Mouse (Mus musculus) midbrain, embryonic 11.5 days (tissue): ENCODE measurements around the gene Rrp9. TPM values are rescaled to one million over a fixed set of nuclear protein-coding genes. Genes with fewer than 3 reads are reported as not detected.

Experiments
- ATAC-seq: fragments of 200-750 bp; cut with Nextera tagmentation; 2 replicates; pipeline ENCODE4 v1.8.0; 2017; ENCODE audit warnings: moderate TSS enrichment, moderate library complexity; ENCODE audit not compliant: low FRiP score
- DNase-seq: peaks from one replicate; pipeline ENCODE4 v3.0.0; 2015; ENCODE audit warnings: low spot score; ENCODE audit errors: missing footprints
- H3K27ac ChIP-seq: fragments of 300-500 bp; sonication (generic); 2 replicates; pipeline ENCODE4 v1.5.1; 2014; ENCODE audit warnings: low read depth, low read length
- H3K27me3 ChIP-seq: fragments of 300-500 bp; sonication (generic); 2 replicates; pipeline ENCODE4 v1.6.1; 2014; ENCODE audit warnings: mild to moderate bottlenecking, low read length, moderate library complexity, mixed read lengths; ENCODE audit not compliant: control insufficient read depth, insufficient read depth
- H3K36me3 ChIP-seq: fragments of 300-500 bp; sonication (generic); 2 replicates; pipeline ENCODE4 v1.6.1; 2014; ENCODE audit warnings: mild to moderate bottlenecking, low read length, moderate library complexity, mixed read lengths; ENCODE audit not compliant: control insufficient read depth, insufficient read depth
- H3K4me1 ChIP-seq: fragments of 300-500 bp; sonication (generic); 2 replicates; pipeline ENCODE4 v1.6.1; 2014; ENCODE audit warnings: low read length; ENCODE audit not compliant: control insufficient read depth, insufficient read depth
- H3K4me2 ChIP-seq: fragments of 300-500 bp; sonication (generic); 2 replicates; pipeline ENCODE4 v1.6.1; 2014; ENCODE audit warnings: mild to moderate bottlenecking, moderate library complexity
- H3K4me3 ChIP-seq: fragments of 300-500 bp; sonication (generic); 2 replicates; pipeline ENCODE4 v1.5.1; 2014; ENCODE audit warnings: low read depth, low read length
- H3K9ac ChIP-seq: fragments of 300-500 bp; sonication (generic); 2 replicates; pipeline ENCODE4 v1.6.1; 2014; ENCODE audit warnings: low read length
- H3K9me3 ChIP-seq: fragments of 300-500 bp; sonication (generic); 2 replicates; pipeline ENCODE4 v1.6.1; 2016; ENCODE audit warnings: low read length; ENCODE audit not compliant: control insufficient read depth
- WGBS: fragments of 180-500 bp; shearing (Covaris S2); extraction: QIAGEN DNeasy Blood & Tissue Kit; methylation state at CpG from one replicate; pipeline ENCODE4 v1.1.7; 2014; 5-methylcytosine and 5-hydroxymethylcytosine counted together
- polyA plus RNA-seq: library from polyadenylated mRNA; unstranded; fragments of >200 nt; fragmentation: Nextera tagmentation; extraction: Ambion mirVana; gene quantifications from 2 replicates; pipeline ENCODE4 v1.2.1, GENCODE M21; 2014

The Rrp9 gene
- 38.2 and 44.4 TPM in 2 replicates for polyA plus RNA-seq

GRCm38 (mm10) chr9:106475663-106476001, at the start of gene Rrp9:
Gene Rrp9 (plus strand): TSS chr9:106475963.
- ATAC-seq (no peak), DNase-seq (peak; percentile 66)
- Histone ChIP-seq H3K4me1 (peaks cover 29% of the 10 kb centered on the region), H3K4me2 (peak within 1 kb of the TSS; percentile 30; the same call in 1 of the 2 replicates), H3K4me3 (no peak within 1 kb of the TSS), H3K9me3 (no peaks in the 10 kb centered on the region), H3K36me3 (peaks cover under 1% of the 10 kb centered on the region; the same call in 1 of the 2 replicates), H3K27me3 (no peaks in the 10 kb centered on the region), H3K9ac (peak within 1 kb of the TSS; percentile 38), H3K27ac (no peak within 1 kb of the TSS)
- 82% methylated on average over 10 of the region's 10 CpGs for WGBS

DNA sequence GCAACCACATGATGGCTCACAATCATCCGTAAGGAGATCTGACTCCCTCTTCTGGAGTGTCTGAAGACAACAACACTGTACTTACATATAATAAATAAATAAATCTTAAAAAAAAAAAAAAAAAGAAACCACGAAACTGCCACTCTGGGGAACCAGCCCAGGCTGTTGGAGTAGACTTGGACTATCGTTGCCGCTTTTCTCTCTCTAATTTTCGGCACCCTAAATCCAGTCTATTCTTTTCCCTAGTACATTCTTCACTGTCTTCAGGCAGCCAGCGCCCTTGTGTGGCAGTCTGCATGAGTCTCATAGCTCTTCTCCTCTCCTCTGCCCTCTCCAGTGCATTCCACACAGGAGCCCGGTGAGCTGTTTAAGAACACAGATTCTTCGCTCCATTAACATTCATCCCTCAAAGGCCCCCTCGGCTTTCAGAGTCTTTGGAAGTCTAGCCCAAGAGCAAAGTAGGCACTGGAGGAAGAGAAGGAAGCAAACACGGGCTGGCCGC, 47.0 kb upstream of the Rrp9 start:
- ATAC-seq, result peak; percentile 67
- peaks cover 8% of the 10 kb centered on the region for H3K4me1 ChIP-seq
- H3K4me2 ChIP-seq, result peak overlapping the region; percentile 47
- H3K27ac ChIP-seq, result peak overlapping the region; percentile 83
- H3K27me3 ChIP-seq, result no peaks in the 10 kb centered on the region
- H3K4me3 ChIP-seq, result peak overlapping the region; percentile 88
- peak overlapping the region; percentile 58 for H3K9ac ChIP-seq
- WGBS, result 17% methylated on average over 11 of the region's 11 CpGs
- peaks cover 14% of the 10 kb centered on the region for H3K36me3 ChIP-seq
- no peak for DNase-seq
- H3K9me3 ChIP-seq, result no peaks in the 10 kb centered on the region

- WGBS, result under 1% methylated on average over 55 of the region's 55 CpGs
- peak; percentile 89 for ATAC-seq
Measured at GRCm38 (mm10) chr9:106429221-106430014, 46.3 kb upstream of the Rrp9 start, which contains the start of gene Rpl29. Gene Rpl29 (plus strand): TSS chr9:106429454.

DNA sequence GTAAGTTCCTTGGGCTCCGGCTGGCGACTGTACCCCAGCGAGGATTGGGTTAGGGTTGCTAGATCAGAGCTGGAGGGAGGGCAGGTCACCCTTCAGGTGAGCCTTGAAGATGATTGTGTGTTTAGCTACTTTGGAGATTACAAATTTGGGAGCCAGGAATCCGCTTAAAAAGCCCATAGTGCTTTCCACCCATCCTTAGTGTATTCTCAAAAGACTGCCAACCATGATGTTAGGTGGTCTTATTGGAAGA, 45.8 kb upstream of the Rrp9 start:
- Histone ChIP-seq H3K27ac (peak overlapping the region; percentile 92; the same call in 1 of the 2 replicates), H3K4me2 (peak overlapping the region; percentile 55)

More at GRCm38 (mm10) chr9:106429221-106430014, 46.3 kb upstream of the Rrp9 start, which contains the start of gene Rpl29:
- Histone ChIP-seq H3K27me3 (no peaks in the 10 kb centered on the region), H3K4me3 (peak within 1 kb of the TSS; percentile 88), H3K27ac (peak within 1 kb of the TSS; percentile 92), H3K4me2 (peak within 1 kb of the TSS; percentile 55), H3K9me3 (no peaks in the 10 kb centered on the region), H3K9ac (peak within 1 kb of the TSS; percentile 98), H3K4me1 (peaks cover 8% of the 10 kb centered on the region), H3K36me3 (peaks cover 14% of the 10 kb centered on the region)
- DNase-seq, result peak; percentile 100

DNA sequence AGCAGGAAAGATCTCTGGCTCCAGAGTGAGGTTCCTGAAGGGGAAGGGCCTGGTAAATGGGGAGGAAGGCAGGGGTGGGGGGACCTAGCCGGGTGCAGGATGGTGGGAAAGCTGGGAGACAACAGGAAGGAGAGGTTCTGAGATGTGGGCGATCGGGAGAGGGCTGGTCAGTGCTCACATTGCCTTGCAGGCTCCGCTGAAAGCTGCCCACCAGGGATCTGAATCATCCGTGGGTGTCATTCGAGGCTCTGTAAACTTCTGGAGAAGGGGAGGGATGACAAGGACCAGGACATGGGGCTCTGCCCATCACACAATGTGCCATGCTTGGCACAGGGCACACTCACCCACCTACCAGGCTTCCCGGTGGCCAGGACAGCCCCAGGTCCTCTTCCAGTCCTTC, 42.4 kb upstream of the Rrp9 start:
- 75% methylated on average over 7 of the region's 7 CpGs for WGBS
- Histone ChIP-seq H3K9ac (no peak overlapping the region), H3K4me1 (peaks cover 18% of the 10 kb centered on the region), H3K36me3 (peaks cover 14% of the 10 kb centered on the region), H3K9me3 (no peaks in the 10 kb centered on the region), H3K27ac (no peak overlapping the region), H3K4me2 (no peak overlapping the region), H3K27me3 (no peaks in the 10 kb centered on the region), H3K4me3 (no peak overlapping the region)
- ATAC-seq (no peak), DNase-seq (no peak)

More for the DNA sequence above, 45.8 kb upstream of the Rrp9 start:
- 2% methylated on average over 4 of the region's 4 CpGs for WGBS
- ATAC-seq, result no peak
- Histone ChIP-seq H3K36me3 (peaks cover 14% of the 10 kb centered on the region), H3K4me3 (peak overlapping the region; percentile 88), H3K27me3 (no peaks in the 10 kb centered on the region), H3K4me1 (peaks cover 8% of the 10 kb centered on the region), H3K9ac (peak overlapping the region; percentile 98), H3K9me3 (no peaks in the 10 kb centered on the region)
- no peak for DNase-seq

GRCm38 (mm10) chr9:106436566-106436965, 39.2 kb upstream of the Rrp9 start:
- DNase-seq (no peak), ATAC-seq (no peak)
- Histone ChIP-seq H3K36me3 (peaks cover 8% of the 10 kb centered on the region), H3K4me1 (peaks cover 12% of the 10 kb centered on the region), H3K27ac (no peak overlapping the region), H3K4me2 (no peak overlapping the region), H3K9ac (no peak overlapping the region), H3K4me3 (no peak overlapping the region), H3K27me3 (no peaks in the 10 kb centered on the region), H3K9me3 (no peaks in the 10 kb centered on the region)
- 81% methylated on average over 9 of the region's 9 CpGs for WGBS

DNA sequence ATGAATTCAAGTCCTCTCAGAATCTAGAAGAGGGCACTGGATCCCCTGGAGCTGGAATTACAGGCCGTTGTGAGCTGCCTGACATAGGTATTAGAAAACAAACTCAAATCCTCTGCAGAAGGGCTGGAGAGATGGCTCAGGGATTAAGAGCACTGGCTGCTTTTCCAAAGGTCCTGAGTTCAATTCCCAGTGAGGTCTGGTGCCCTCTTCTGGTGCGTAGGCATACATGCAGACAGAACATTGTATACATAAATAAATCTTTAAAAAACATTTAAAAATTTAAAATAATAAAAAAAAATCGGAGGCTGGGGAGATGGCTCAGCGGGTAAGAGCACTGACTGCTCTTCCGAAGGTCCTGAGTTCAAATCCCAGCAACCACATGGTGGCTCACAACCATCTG, 33.1 kb upstream of the Rrp9 start:
- no peak overlapping the region for H3K9ac ChIP-seq
- H3K27ac ChIP-seq, result no peak overlapping the region
- WGBS, result 70% methylated on average over 5 of the region's 5 CpGs
- no peak overlapping the region for H3K4me3 ChIP-seq
- H3K4me2 ChIP-seq, result no peak overlapping the region
- H3K4me1 ChIP-seq, result peaks cover 12% of the 10 kb centered on the region
- no peaks in the 10 kb centered on the region for H3K9me3 ChIP-seq
- DNase-seq (no peak), ATAC-seq (no peak)
- no peaks in the 10 kb centered on the region for H3K36me3 ChIP-seq
- no peaks in the 10 kb centered on the region for H3K27me3 ChIP-seq

- ATAC-seq (no peak), DNase-seq (no peak)
- no peak overlapping the region for H3K27ac ChIP-seq
- peaks cover 19% of the 10 kb centered on the region for H3K4me1 ChIP-seq
- H3K4me3 ChIP-seq, result no peak overlapping the region
- H3K4me2 ChIP-seq, result no peak overlapping the region
- WGBS, result 73% methylated on average over 4 of the region's 4 CpGs
- H3K9me3 ChIP-seq, result no peaks in the 10 kb centered on the region
- no peak overlapping the region for H3K9ac ChIP-seq
- no peaks in the 10 kb centered on the region for H3K27me3 ChIP-seq
- no peaks in the 10 kb centered on the region for H3K36me3 ChIP-seq
Measured at GRCm38 (mm10) chr9:106444836-106445235, 30.9 kb upstream of the Rrp9 start.

DNA sequence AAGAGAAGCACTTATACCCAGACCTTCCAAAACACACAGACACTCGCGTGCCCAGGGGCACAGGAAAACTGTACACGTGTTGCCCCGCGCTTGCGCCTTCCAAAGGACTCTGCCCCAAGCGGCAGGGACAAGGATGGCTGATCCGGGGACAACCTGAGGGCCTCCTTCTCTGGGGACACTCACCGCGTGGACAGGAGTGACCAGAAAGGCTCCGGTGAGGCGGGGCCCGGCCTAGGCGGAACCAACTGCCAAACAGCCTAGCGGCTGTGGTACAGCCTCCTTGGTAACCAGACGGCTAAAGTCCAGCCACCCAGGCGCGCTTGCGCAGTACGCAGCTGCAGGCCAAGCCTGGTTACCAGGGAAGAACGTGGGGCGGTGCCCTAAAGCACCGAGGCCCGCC, 28.4 kb upstream of the Rrp9 start, which contains the start of the genes Abhd14b and Abhd14a:
Abhd14b (plus strand) TSS at position 112 of the 400 bp plus-strand sequence.
Abhd14a (minus strand) TSS at position 331 of the 400 bp plus-strand sequence.
- ATAC-seq (peak; percentile 82), DNase-seq (peak; percentile 99)
- Histone ChIP-seq H3K27ac (peak within 1 kb of the TSS; percentile 32), H3K27me3 (no peaks in the 10 kb centered on the region), H3K9ac (peak within 1 kb of the TSS; percentile 70), H3K9me3 (no peaks in the 10 kb centered on the region), H3K4me3 (peak within 1 kb of the TSS; percentile 42), H3K4me2 (peak within 1 kb of the TSS; percentile 80), H3K4me1 (peaks cover 30% of the 10 kb centered on the region), H3K36me3 (no peaks in the 10 kb centered on the region)
- WGBS, result under 1% methylated on average over 24 of the region's 24 CpGs
